Mouse (Mus musculus): Measurements from ENCODE around the gene Skint9.
"Not testable (repeated sequence)": the region's sequence is repeated elsewhere in the genome, so short reads cannot be mapped to it uniquely, and the experiment has no call there.

Gene Skint9

DNA sequence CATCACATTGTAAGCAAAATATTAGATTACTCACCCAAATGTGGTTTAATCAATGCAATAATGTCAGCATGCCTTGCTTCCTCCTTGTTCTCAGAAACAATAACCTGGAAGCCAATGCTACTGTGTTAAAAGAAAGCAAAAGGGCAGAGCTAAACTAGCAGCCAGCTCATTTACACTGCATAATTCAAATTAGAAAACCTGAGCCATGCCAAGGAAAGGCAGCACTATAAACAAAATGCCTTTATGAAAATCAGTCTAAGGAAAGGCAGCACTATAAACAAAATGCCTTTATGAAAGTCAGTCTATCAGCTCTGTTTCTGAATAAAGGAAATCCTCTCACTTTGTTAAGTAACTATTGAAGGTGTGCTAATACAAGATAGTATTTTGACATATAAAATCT, at the start of gene Skint9:
Skint9 (minus strand) TSS at position 101 of the 400 bp plus-strand sequence.
- DNase-seq (ENCODE audit: low spot score in 2 of 2) = no peak

DNA sequence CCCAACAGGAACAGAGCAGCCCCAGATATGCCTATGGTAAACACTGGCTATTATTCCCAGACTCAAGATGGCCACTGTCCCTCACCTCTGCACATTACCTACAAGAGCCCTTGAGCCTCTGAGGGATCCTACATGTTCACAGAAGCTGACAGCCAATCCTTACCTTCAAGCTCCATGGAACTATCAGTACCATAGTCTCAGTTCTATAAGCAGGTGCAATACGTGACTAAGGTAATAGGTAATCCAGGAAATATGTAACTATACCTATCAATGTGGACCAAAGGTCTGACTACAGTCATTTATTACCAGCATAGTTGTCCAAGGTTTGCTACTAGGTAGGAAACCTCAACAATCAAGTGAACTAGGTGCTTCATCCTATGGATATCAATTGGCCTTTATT, 1.1 kb downstream of the Skint9 start:
- no peak for DNase-seq (ENCODE audit: low spot score in 2 of 2)

DNA sequence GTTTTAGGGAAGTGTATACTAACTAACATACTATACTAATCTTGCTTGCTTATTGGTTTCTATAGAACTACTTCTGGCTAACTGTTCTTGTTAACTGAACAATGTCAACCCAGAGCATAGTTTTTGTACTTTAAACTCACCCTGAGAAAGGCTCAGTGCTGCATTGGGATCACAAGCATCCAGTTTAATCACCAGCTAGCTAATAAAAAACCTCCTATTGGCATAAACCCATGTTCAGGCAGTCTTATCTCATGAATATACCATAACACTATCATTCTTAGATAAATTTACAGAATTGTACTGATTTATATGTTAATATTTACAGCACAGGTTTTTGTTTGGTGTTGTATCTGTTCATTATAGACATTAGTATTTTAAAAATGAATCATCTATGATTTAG, 1.6 kb downstream of the Skint9 start:
- no peak for DNase-seq (ENCODE audit: low spot score in 2 of 2)

DNA sequence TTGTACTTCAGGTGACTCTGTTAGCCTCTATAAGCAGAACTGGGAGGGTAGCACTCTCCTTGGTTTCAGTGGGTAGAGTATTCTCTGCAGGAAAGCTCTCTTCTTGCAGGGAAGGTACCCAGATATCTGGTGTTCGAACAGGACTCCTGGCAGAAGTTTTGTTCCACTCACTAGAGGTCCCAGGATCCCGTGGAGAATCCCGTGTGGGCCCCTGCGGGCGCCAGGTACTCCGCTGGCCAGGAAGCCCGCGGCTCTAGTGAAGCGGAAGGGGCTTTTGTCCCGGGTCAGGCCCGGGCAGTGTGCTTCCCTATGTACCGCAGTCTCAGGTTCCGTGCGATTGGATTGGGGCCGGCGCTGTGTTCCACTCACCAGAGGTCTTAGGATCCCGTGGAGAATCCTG, 84.7 kb downstream of the Skint9 start:
- not testable (repeated sequence) for DNase-seq (ENCODE audit: low spot score in 2 of 2)
